Mouse (Mus musculus) liver, embryonic 14 days (tissue): Measurements from ENCODE around the gene Exosc8. TPM values are rescaled to one million over a fixed set of nuclear protein-coding genes. Genes with fewer than 3 reads are reported as not detected.

Source experiments
- polyA plus RNA-seq: library from polyadenylated mRNA; depleted of rRNA; stranded (reverse); fragments of >200 nt; gene quantifications from 2 replicates; pipeline ENCODE4 v1.2.3, GENCODE M21; 2012; rRNA removed

Exosc8 gene
- polyA plus RNA-seq = 75.6 and 76.6 TPM in 2 replicates

GRCm38 (mm10) chr3:54735247-54736046 lies at the start of gene Exosc8, which contains the start of gene Alg5:
TSS of gene Exosc8 (minus strand) at chr3:54735393.
TSS of gene Alg5 (plus strand) at chr3:54735539.

GRCm38 (mm10) chr3:54755145-54756041 lies 20.2 kb upstream of the Exosc8 start, which contains the start of gene Smad9:
TSS of gene Smad9 (plus strand) at chr3:54755582.

GRCm38 (mm10) chr3:54714253-54714652 lies 20.9 kb downstream of the Exosc8 start, which contains the start of gene Gm21958:
TSS of gene Gm21958 (minus strand) at chr3:54714353.

GRCm38 (mm10) chr3:54692202-54693055 lies 42.8 kb downstream of the Exosc8 start, which contains the start of gene Supt20:
TSS of gene Supt20 (plus strand) at chr3:54692807.

Other genes with a start within 250 kb of the Exosc8 start
- gene Supt20, start 42.6 kb downstream of the Exosc8 start, polyA plus RNA-seq = 23.7 and 26.3 TPM in 2 replicates
- gene Gm21958, start 21.0 kb downstream of the Exosc8 start, polyA plus RNA-seq = not detected in 2 replicates
- gene Alg5, start 146 bp upstream of the Exosc8 start, polyA plus RNA-seq = 12.8 and 15.0 TPM in 2 replicates
- gene Smad9, start 20.2 kb upstream of the Exosc8 start, polyA plus RNA-seq = 0.08 and 0.09 TPM in 2 replicates
- 17.6 and 18.5 TPM in 2 replicates for gene Rfxap, start 72.4 kb upstream of the Exosc8 start, polyA plus RNA-seq
- gene Sertm1, start 180.5 kb upstream of the Exosc8 start, polyA plus RNA-seq = 1.2 and 1.6 TPM in 2 replicates